Mouse (Mus musculus) kidney, adult 11 months (tissue): Measurements from ENCODE around the gene Dcaf7.
A peak's percentile ranks its signal among the peaks of the same experiment; 100 is the strongest.

ENCODE experiments used
- DNase-seq: peaks from one replicate; pipeline ENCODE4 v3.0.0; 2022

Gene Dcaf7

DNA sequence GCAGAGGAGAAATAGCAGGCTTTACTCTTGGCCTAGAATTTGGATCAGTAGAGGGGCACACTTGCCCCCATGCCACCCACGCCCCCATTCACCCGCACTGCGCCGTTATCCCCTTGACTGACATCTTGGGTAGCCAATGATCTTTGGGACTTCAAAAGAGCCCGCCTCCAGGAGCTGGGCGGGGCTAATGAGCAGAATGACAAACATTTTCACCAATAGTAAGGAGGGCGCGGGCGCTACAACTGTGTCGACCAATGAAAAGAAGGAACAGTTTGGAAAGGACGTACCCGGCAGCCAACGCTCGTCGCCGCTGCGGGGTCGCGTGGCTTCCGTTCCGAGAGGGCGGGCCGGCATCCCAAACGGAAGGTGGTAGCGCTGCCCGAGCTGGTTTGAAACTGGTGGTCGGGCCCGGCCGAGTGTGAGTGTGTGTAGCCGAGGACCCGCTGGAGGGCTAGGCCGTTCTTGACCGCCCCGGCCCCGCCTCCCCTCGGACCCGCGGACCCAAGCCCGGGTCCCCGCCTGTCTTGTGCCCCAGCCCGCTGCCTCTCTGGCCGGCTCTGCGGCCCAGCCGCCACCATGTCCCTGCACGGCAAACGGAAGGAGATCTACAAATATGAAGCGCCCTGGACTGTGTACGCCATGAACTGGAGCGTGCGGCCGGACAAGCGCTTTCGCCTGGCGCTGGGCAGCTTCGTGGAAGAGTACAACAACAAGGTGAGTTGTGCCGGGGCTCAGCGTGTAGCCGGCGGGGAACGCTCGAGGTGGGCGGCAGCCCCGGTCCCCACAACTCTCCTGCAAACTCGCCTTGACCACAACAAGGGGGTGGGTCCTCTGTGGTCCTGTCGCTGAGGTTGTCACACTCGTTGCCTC, at the start of gene Dcaf7:
TSS of gene Dcaf7 (plus strand) at position 325 of the 870 bp plus-strand sequence.
- DNase-seq, result peak; percentile 97

DNA sequence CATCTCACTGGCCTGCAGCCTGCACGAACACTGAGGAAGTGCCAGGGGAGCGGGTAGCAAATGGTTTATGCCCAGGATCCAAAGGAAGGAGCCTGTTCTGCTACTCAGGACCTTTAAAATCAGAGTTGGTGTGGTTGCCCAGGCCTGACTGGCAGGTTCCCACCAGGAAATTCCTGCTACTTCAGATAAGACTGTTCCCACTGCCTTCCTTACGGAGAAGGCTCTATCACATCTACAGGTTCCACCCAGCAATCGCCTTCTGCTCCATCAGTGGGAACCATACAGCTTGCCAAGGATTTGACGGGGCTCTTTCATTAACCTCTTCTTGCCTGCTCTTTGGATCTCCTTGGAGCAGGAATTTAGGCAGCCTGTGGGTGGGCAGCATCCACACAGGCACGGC, 49.2 kb upstream of the Dcaf7 start:
- no peak for DNase-seq

DNA sequence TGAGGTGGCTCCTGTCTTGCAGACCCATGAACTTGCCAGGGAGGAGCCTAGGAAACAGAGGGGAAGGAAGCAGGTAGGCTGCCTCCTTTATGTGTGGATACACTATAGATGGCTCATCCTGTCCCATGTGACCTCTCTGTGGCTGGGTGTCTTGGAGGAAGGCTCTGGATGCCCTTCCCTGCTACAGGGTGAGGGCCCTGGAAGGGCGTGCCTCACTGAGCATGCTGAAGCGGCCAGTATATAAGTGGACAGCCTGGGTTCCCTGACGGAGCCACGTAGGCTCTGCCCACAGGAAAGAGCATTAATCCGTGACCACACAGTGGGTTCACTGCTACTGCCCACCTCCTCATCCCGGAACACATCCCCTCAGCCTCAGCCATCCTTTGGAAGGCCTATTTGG, 47.2 kb upstream of the Dcaf7 start:
- no peak for DNase-seq

DNA sequence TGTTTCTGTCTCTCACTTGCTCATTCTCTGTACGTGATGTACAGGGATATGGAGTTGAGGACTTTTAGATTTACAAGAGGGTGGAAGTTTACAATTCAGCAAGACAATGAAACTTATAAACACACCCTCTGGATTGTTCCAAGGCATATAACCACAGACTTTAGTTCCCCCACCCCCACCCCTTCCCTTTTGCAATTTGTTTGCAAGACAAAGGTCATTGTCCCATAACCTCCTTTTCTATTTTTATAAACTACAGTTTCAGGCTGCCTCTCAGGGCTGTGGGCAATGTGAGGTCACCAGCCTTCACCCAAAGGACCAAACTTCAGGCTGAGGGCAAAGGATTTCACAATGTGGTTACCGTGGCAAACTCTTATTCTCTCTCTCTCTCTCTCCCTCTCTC, 46.4 kb upstream of the Dcaf7 start:
- DNase-seq, result peak; percentile 44

DNA sequence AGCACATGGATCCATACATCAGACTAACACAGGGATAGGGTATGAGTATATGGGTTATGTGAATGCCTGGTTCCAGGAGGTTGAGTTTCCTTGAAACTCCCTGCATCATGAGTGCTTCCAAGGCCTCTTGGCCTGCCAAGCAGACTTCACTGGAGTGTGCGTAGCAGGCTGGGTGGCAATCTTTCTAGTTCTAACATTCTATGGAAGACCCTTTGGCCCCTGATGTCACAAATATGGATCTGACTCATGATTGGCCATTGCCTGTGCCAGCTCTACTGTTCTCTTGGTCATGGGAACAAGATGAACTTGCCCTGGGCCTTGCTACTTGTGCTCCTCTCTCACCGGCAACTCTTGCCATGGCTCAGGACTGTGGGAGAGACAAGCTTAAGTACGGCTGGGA, 42.3 kb upstream of the Dcaf7 start, which contains the start of gene Ace3:
TSS of gene Ace3 (plus strand) at position 301 of the 400 bp plus-strand sequence.
- DNase-seq, result no peak

DNA sequence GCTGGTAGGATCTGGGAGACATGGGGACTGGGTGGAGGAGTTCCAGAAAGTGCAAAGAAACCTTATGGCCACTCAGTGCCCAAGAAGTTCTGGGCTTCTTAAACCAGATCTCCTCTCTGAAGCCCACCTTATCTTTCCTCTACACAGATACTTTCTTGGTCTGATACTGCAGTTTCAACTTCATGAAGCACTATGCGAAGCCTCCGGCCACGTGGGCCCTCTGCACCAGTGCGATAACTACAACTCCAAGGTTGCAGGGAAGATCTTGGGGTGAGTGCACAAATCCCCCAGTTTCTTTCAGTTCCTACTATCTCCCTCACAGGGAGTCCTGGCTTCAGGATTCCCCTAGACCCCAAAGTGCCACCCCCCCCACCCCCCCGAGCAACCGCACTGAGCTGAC, 36.6 kb upstream of the Dcaf7 start:
- no peak for DNase-seq

DNA sequence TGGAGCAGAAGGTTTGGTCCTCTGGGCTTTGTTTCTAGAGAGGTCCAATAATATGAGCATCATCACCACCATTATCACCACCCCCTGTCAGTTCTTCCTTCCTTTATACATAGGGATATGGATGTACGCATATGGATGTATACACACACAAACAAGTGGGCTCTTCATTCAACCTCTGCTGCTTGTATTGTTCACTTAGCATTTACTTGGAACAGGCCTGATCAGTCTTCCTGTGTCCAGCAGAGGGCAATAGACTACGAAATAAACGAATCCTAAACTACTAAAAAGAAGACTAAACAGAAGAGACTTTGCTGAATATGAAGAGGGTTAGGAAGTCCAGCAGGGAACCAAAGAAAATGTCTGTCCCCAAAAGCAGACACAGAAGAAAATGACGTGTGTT, 35.0 kb upstream of the Dcaf7 start:
- peak; percentile 31 for DNase-seq

DNA sequence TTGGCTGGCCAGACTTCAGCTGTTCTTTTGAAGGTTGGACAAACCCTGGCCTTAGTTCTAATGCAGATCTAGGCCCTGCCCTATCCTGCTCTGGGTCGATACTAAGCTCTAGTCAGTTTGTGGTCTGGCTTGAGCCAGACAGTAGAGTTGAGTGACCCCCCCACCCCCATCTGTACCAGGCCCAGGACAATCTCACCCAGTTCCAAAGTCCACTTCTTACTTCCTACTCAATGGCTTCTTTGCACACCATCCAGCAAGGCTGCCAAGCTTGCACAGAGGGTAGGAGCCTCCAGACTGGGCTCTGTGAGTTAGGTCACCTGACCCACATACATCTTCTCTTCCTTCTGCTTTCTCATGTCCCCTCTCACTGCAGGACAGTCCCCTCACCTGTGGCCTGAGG, 32.1 kb upstream of the Dcaf7 start:
- peak; percentile 58 for DNase-seq

DNA sequence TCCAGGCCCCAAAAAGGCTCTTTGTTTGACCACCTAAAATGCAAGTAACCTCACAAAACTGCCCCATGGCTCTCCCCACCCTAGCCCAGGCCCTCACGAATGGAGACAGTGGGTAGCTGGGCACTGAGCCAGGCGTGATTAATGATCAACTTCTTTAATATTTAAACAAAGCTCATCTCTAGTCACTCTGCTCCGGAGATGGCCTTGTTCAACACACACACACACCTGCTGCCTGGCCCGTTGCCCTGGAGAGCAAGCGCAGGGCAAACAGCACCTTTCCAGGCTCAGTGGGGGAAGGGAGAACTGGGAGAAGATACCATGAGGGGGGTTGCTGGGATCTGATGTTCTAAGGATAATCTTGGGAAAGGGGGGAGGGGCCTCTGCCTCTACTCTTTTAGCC, 30.7 kb upstream of the Dcaf7 start:
- DNase-seq, result peak; percentile 85

DNA sequence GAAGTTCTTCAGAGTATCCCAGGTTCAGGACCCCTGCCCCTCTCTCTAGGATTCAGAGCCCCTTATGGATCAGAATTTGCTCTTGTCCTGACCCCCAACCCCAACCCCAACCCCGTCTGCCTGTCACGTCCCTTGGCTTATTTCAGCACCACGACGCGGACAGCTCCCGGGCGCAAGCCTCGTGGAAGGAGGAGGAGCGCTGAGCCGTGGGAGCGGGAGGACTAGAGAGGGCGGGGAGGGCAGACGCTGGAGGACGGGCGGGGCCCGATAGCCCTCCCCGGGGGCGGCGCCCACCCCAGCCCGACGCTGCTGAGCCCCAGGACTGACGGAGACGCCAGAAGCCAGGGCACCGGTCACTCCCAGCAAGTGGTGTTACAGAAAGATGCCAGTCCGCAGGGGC, 28.9 kb upstream of the Dcaf7 start, which contains the start of gene Kcnh6:
TSS of gene Kcnh6 (plus strand) at position 304 of the 400 bp plus-strand sequence.
- peak; percentile 45 for DNase-seq

DNA sequence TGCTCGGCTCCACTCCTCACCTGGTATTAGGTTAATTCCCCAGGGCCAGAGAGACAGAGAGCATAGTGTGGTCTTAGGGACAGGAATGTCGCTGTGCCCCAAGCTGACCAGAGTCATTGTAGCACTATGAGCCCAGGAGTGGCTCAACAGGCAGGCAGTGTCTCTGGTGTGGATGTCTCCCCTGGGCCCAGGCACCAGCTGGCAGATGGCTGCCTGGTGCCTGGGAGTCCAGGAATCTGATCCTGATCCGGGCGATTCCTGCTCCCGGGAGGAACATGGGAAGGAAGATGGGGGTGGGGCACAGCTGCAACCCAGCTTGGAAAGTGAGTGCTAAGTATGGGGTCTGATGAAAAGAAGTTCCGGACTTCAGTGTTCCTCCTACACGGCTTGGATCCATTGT, 24.0 kb upstream of the Dcaf7 start:
- no peak for DNase-seq

DNA sequence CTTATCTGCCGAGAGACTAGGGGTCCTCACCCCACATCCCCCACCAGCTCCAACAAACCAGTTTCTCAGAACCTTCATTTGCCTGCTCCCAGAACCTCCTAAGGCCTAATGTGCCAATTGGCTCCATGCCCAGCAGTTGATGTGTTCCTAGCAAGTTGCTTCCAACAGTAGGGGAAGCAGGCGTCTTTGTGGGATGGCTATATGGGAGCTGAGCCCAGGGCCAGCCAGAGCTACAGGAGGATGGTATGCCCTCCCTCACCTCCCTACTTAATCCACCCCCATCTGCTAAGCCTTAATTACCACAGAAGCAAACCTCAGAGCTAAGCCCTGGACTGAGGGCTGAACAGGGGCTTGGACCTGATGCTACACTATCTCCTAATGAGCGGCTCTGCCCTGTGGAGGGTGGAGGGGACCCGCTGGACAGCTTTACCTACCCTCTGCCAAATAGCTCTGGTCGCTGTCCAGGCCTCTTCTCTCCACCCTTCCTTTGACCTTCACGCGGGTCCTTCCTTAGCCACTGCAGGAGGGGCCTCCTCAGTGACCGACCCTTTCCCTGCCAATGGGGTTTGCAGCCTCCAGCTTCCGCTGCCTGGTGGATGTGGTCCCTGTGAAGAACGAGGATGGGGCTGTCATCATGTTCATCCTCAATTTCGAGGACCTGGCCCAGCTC, 23.0 kb upstream of the Dcaf7 start:
- no peak for DNase-seq

DNA sequence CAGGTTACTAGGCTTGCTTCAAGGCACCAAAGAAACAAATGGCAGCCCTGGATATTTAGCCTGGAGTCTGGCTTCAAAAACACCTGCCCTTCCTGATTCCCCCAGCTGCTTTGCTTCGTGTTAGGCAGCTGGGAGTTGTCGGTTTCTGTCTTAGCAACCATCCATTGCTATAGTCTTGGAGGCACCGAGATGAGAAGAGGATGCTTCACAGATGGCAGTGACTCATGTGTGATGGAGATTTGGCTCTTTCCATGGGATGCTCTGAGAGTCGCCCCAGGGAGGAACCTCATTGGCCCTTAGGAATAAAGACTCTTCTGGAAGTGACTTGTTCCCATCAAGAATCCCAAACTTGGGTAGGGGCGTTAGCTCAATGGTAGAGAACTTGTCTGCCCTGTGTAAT, 20.2 kb upstream of the Dcaf7 start:
- no peak for DNase-seq

DNA sequence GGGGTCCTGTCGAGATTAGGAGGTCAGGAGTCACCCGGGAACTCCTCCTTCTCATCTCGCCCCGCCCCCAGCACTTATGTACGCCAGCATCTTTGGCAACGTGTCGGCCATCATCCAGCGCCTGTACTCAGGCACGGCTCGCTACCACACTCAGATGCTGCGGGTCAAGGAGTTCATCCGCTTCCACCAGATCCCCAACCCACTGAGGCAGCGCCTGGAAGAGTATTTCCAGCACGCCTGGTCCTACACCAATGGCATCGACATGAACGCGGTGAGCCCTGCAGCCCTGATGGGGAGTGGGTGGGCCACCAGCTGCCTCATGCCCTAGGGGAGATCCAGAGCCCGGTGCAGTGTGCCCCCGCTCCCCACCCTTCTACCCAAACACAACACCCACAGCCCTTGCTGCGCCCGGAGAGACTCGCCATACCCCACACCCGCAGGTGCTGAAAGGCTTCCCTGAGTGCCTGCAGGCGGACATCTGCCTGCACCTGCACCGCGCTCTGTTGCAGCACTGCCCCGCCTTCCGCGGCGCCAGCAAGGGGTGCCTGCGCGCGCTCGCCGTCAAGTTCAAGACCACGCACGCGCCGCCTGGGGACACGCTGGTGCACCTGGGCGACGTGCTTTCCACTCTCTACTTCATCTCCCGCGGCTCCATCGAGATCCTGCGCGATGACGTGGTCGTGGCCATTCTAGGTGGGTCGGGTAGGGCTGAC, 16.5 kb upstream of the Dcaf7 start:
- DNase-seq, result no peak

DNA sequence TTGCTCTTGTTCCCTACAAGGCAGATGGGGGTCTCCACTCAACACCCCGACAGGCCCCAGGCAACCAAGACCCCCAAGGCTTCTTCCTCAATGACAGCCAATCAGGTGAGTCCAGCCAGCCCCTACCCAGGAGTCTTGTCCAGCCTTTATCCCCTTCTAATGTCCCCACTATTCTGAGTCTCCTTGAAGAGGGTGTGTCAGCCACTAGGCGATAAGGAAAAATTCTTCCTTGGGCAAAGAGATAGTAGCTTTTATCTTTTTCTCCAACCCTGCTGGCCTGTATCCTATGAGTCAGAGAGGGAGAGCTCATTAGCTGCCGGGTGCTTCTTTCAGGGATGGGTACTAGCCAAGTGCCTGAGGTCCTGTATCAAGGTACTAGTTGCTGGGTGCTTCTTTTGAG, 10.9 kb upstream of the Dcaf7 start:
- no peak for DNase-seq

DNA sequence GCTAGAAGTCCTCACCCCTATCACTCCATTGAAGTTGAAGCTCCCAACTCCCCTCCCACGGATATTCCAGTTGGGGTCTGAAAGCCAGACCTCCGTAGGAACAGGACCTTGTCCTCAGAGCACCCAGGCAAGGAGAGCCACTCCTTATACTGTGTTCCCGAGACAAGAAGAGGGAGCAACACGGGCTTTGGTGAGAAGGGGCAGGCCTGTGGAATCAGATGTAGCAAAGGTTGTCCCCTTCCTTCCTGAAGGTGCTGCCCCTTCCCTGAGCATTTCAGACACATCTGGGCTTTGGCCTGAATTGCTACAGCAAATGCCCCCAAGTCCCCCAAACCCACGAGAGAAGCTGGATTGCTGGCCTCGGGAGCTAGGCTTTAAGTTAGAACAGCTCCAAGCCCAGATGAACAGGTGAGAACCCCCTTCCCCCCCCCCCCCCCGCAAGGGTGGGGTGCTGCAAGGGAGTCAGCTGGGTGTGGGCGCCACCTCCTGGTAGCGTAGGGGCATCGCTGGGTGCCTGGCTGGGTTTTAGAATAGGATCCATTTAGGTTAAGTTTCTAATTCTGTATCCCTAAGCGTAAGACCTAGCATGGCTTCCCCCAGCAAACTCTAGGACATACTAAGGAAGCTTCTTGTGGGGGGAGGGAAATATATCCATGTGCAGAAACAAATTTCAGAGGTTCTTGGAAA, 10.1 kb upstream of the Dcaf7 start:
- peak; percentile 60 for DNase-seq

DNA sequence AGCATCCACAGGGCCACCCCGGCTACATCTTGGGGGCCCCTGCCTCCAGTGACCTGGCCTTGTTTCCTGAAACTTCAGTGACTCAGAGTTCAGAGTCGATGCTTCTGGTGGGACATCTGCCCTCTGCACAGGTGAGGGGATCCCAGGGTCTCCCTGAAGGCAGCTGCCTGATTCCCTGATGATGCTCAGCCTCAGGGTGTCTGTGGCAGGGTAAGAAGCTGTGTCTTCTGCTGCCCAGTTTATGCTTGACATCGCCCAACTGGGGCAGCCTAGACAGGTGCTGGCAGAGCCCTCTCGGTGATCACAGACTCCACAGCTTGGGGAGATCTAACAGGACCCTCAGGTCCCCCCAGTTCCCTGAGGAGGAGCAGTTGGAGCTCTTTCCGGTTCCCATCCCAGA, 9.1 kb upstream of the Dcaf7 start:
- DNase-seq, result no peak

DNA sequence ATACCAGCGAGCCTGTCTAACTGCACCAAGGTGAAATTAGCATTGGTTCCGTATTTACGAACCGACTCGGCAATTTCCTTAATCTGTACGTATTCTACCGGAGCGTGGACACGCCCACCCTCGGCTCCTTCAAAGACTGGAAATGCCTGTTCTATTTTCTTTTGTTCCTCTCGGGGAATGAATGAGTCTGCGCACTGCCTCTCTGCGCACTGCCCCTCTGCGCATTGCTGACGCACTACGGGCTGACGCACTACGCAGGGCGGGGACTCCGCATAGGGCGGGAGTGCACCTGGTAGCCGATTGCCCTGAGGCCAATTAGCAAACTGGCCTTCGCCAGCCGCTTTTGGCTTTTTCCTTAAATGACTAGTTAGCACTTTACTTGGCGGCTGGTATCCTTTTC, 4.6 kb upstream of the Dcaf7 start:
- DNase-seq, result peak; percentile 33

DNA sequence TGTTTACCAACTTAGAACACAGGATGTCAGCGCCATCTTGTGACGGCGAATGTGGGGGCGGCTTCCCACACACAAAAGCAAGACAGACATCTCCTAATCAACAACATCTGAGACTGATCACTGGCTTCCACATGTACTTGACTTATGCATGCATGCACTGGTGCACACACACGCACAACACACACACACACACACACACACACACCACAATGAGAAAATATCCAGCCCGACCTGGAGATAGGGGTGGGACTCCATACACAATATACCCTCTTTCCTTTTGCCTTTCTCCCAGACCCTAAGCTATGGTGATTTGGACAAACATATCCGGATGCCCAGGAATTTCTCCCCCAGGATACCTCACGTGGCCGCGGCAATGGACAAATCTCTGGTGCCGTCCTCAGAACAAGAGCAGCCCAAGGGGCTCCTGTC, 3.2 kb upstream of the Dcaf7 start:
- DNase-seq, result peak; percentile 70

DNA sequence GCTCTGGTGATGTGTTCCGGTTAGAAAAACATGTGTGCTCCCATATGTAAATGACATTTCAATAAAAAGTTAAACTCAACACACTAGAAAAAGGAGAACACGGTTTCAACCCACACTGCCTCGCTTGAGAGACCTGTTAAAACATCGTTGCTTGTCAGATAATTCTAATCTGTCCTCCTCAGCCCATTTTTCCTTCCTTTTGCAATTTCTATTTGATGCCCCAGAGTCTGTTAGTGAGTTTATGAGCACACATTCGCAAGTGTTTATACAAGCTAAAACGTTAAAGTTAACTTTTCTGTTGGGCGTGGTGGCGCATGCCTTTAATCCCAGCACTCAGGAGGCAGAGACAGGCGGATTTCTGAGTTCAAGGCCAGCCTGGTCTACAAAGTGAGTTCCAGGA, 1.7 kb upstream of the Dcaf7 start:
- no peak for DNase-seq

DNA sequence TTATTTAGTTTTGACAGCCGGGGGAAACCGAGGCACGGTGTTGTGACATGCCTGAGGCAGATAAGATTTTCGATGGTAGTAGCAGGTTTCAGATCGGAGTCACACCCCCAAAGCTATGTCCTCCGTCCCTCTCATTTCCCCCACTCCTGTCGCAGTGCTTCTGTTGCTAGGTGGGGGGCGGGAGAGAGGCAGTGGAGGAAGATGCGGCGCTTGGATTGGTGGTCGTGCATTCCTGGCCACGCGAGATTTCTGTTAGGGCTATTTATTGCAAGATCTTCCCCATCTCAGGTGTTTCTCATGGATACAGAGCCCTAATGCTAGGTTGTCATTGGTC, 713 bp downstream of the Dcaf7 start:
- DNase-seq, result no peak

DNA sequence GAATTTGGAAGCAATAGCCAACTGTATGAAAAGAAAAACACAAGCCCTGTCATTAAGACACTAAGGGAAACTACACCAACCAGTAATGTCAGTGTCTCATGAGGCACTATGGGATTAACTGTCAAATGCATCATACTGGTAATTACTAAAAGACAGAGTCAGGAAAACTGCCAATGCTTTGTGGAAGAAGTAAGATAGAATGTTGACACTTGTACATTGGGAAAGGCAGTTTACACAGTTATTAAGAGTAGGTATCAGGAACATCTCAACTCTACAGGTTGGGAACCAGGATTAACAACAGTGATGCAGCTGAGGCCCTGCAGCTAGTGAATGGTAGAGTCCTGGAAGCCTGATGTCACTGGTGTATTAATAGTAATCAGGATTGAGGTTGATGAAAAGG, 7.7 kb downstream of the Dcaf7 start:
- no peak for DNase-seq

DNA sequence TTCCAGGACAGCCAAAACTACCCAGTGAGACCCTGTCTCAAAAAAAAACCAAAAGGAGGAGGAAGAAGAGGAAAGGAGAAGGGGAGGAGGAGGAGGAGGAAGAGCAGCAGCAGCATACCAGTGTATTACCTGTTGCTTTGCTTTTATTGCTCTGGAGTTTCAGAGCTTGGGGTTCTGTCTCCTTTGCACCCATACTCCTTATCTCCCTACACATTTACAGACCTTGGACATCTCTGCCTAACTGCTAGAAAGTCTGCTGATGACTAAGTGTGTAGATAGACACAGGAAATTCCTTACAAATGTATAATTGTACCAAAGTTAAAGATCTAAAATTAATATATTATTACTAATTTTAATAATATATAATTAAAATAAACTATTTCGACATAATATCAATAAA, 8.6 kb downstream of the Dcaf7 start:
- DNase-seq, result no peak
